Mouse (Mus musculus) lung, adult 2 months (tissue): ENCODE data around the gene Ascc1.

Experiments
- CTCF ChIP-seq: fragments of 200-500 bp; IDR thresholded peaks from 2 replicates; pipeline ENCODE4 v1.5.1; 2011; ENCODE audit warnings: mild to moderate bottlenecking, low read length, control low read depth; ENCODE audit not compliant: insufficient read depth
- POLR2A ChIP-seq: fragments of 200-500 bp; IDR thresholded peaks from 2 replicates; pipeline ENCODE4 v1.6.1; 2011; ENCODE audit warnings: low read depth, mild to moderate bottlenecking, control low read depth, low read length, borderline replicate concordance; ENCODE audit errors: extremely low read depth

DNA sequence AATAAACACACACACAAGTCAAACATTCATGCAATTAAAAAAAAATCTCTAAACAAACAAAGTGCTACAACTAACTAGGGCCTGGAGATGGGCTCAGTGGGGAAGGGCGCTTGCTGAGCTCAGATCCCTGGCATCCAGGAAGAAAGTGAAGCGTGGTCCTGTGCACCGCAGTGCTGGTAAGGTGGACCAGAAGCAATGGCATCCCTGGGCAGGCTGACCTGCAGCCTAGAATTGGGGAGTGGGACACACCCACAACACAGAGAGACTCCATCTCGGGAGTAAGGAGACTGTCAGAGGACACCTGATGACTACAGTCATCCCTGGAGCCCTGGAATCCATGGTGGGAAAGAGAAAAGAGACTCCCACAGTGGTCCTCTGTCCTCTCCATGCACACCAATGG lies 29.2 kb upstream of the Ascc1 start:
- TF ChIP-seq CTCF (no peak), POLR2A (no peak)
